Mouse (Mus musculus) adrenal gland, adult 18-20 months (tissue): ENCODE results near the gene Anxa9. TPM values are rescaled to one million over a fixed set of nuclear protein-coding genes. Genes with fewer than 3 reads are reported as not detected.

Experiments
- DNase-seq, 2 experiments: peaks; one replicate each; pipeline ENCODE4 v3.0.0; 2021 to 2022; ENCODE audit warnings: low spot score in 2 of 2
- total RNA-seq, 2 experiments: library from RNA; stranded (reverse); gene quantifications; 1 replicate in 1 of 2; 2 replicates in 1 of 2; pipeline ENCODE4 v1.2.3; 2021

The Anxa9 gene
- total RNA-seq, 2 experiments from 2014 or later = 1.4 to 1.7 TPM

DNA sequence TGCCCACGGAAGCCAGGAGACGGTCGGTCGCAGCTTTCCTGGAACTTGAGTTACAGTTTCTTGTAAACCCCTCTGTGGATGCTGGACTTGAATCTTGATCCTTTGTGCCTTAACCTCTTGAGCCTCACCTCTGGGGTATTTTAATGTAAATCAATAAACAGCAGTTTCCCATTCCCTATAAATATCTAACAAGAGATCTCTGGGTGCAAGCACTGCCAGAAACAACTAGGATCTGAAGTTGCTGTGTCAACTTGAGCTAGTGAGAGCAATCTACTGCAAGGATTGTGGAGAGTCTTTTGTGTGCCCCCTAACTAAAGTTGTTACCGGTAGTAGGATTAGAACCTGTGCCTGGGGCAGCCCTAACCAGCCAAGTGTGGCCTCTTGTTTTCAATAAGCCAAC, 21.6 kb downstream of the Anxa9 start:
- no peak for DNase-seq

GRCm38 (mm10) chr3:95284501-95285281, 22.3 kb downstream of the Anxa9 start:
- peak; percentile 38 to 46 for DNase-seq

DNA sequence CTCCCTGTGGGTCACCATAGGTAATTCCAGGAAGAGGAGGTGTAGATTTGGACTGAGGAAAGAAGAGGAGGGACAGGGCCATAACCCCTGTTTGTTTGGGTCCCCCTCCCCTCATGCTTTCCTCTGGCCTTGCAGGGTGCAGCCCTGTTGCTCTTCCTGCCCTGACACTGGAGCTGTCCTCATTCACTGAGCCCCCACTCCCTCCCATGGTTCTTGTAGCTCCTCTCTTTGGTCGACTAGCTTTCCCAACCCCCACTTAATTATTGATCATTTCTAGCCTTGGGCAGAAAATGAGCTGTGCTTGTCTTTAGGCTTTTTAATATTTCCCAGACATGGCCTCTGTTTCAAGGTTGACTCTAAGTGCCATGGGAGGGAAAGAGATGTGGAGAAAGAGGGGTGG, 22.9 kb downstream of the Anxa9 start:
- no peak for DNase-seq

- no peak for DNase-seq
Observed at GRCm38 (mm10) chr3:95283589-95283941, 23.4 kb downstream of the Anxa9 start.

DNA sequence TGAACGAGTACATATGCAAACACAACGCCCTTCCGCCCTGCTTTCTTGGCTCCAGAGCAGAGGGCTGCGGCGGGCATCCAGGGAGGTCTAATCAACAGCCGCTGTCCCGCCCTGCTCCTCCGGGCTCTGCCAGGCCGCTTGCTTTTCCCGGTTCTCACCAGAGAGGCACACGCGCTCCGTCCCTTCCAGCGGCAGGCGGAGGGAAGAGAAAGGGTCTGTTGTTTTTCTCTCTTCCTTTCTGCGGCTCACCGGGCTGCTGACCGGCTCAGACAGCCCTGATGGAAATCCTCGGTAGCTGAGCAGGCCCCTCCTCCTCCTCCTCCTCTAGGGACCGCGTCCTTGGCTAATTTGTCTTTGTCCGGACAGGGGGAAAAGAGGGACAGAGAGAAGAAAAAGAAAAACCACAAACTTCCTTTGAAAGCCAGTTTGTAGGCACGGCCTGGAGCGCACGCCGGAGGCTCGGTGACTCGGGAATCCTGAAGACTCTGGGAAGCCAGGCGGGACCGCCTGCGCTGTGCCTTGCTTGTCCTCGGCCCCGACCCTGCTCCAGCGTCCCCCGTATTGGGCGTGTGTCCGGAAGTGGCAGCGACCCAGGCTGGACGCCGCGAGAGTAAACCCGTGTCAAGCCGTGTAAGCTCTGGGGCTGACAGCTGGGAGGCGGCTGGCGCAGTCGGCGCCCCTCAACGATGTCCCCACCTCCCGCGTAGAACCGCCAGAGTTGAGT, 23.9 kb downstream of the Anxa9 start:
- peak; percentile 73 to 74 for DNase-seq

- DNase-seq = peak; percentile 40 to 57
Observed at GRCm38 (mm10) chr3:95282381-95282864, 24.6 kb downstream of the Anxa9 start.

DNA sequence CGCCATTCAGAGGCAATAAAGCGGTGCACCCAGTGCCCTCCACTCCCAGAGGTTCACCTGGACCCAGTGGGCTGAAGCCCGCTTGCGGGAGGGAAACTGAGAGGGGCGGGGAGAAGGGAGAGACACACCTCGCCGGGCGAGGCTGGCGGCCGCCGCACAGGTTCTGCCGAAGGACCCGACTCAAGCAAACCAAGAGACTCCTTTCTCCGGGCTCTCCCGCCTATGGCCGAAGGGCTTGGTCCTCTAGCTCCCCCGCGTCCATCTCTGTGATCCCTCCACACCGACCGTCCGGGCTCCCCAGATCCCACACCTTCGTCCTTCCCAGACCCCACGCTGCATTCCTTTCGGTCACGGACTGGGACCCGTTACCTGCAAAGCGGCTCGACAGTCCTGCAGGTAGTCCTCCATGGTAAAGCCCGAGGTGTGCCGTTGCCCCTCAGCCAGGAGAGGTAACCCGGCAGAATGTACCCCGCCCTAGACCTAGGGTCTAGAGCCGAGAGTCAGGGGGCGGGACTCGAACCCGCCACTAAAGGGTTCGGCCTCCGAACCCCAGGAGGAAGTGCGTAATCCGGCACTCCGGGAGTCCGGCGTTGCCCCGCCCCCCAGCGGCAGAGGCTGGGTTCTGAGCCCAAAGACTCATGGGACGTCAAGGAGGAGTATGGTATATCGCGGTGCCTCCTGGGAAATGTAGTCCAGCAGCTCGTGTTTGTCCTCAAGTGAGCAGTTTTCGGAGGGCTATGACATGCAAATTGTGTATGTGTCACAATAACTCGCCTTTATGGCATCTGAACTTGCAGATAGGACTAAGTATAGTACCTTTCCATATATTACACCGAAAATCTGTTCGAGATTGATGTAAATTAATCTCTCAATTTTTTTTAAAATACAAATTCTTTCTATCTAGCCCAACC, 25.5 kb downstream of the Anxa9 start, which contains the start of the genes Mindy1 and Prune1:
TSS of gene Mindy1 (plus strand) at position 130 of the 911 bp plus-strand sequence.
TSS of gene Prune1 (minus strand) at position 861 of the 911 bp plus-strand sequence.
- DNase-seq = peak; percentile 96 to 97

DNA sequence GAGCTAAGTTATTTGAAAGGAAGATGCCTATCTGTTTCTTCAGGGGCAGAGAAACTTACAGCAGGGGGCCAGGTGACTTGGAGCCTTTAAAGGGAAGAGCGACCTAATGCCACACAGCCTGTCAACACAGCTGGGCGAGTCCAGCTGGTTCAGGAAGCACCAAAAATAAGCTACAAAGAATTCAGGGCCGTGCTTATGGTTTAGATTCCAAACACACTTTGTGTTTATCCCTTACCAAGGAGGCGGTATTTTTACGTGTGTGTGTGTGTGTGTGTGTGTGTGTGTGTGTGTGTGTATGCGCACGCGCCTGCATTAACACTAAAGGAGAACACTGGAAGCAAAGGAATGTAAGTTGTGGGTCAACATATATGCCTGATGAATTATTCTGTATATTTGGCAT, 26.2 kb downstream of the Anxa9 start:
- no peak for DNase-seq

GRCm38 (mm10) chr3:95277149-95277551, 29.8 kb downstream of the Anxa9 start:
- DNase-seq = no peak

GRCm38 (mm10) chr3:95276428-95276934, 30.5 kb downstream of the Anxa9 start:
- DNase-seq = no peak

DNA sequence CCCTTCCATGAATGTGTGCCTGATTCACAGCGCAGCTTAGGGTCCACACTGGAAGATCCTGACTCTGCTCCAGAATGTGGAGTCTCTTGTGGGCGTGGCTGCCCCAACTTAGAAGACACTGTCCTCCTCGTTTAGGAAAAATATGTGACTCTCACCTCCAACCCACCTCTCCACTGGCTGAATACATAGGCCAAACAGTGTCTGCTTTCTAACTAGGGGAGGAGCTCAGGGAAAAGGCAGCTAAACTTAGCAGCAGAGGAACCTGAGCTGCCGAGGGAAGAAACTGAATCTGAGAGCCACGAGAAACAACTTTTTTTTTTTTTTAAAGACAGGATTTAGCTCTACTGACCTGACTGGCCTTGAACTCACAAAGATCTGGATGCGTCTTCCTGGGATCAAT, 31.8 kb downstream of the Anxa9 start:
- DNase-seq = no peak

- no peak for DNase-seq
Observed at GRCm38 (mm10) chr3:95274453-95274852, 32.5 kb downstream of the Anxa9 start.

GRCm38 (mm10) chr3:95273471-95273870, 33.5 kb downstream of the Anxa9 start:
- DNase-seq = no peak

DNA sequence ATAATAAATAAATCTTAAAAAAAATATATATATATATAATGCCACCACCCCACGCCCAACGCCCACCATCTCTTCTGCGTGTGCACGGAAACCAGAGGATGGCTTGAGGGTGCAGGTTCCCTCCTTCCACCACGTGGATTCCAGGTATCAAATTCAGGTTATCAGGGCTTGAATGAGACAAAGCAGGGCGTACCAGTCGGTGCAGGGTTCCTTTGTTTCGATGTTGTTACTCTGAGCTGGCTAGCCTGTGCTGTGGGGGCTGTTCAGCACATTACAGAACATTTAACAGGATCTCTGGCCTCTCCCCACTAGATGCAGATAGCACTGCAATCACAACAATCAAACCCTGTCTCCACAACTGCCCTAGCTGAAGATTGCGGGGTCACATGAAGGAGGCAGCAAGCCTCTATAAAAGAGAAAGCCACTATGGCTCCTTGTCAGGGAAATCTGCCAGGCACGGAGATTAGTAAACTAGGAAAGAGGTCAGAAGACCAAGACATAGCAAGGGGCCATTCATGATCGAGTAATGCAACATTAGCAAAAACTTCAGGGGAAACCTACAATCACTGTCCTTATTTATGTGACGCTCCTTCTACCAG, 36.1 kb downstream of the Anxa9 start:
- no peak for DNase-seq

DNA sequence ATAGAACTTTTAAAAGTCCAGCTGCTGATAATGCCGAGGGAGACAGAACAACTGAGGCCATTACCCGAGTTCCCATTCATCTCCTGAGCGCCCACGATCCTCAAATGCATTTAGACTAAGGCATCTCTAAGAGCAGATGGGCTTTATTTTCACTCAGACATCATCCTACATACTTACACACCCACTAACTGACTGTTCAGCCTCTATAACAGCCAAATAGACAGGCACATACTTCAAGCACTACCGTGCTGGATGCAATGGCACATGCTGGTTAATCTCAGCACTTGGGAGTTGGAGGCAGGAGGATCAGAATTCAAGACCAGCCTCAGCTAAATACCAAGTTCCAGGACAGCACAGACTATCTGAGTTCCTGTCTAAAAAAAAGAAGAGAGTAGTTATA, 37.2 kb downstream of the Anxa9 start:
- no peak for DNase-seq

- peak in 1 of 2 experiments; percentile 32 for DNase-seq
Observed at GRCm38 (mm10) chr3:95267855-95268254, 39.1 kb downstream of the Anxa9 start.

DNA sequence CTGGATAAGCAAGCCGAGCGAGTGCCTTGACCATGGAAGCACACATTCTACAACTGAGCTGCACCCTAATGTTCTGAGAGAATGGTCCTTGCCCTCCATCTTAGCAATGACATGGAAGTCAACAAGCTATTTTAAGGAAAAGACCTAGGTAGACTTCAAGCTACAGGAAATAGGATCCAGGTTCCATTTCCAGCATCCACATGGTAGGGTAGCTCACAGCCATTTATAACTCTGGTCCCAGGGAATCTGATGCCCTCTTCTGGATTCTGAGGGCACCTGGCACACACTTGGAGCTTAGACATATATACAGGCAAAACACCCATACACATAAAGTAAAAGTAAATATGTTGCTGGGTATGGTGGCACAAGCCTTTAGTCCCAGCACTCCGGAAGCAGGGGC, 40.9 kb downstream of the Anxa9 start:
- DNase-seq = no peak

DNA sequence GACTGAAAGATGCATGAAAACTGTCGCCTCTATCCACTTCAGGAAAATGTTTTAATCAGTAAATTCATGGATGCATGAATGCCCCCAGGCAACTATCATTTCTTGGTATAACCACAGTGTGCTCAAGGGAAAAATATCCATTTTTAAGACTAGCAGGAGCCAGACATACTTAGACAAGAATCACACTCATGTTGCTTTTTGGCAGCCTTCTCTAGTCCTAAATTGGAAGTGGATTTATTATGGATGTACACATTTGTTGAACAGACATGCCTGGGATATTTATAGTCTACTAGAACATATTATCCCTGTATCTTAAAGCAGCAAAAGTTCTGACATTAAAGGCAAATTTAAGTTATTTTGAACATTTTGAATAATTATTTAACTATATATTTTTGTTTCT, 42.3 kb downstream of the Anxa9 start:
- DNase-seq = no peak

- peak; percentile 61 to 75 for DNase-seq
Observed at GRCm38 (mm10) chr3:95263089-95263739, 43.8 kb downstream of the Anxa9 start.

DNA sequence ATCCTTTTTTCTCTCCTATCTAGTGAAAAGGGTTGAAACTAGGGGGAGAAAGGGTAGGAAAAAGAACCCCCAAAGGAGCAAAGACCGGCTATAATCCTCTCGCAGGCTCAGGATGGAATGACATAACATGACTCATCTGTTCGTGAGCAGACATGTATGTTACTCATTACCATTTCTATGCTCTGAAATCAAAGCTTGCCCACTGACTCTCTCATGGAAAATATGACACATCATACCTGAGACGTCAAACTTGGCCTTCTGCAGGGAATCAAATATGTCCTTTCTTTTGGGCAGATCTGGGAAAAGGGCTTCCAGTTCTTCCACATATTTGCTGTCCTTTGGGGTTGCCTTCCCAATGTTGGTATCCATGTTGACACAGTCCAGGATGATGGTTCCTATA, 45.0 kb downstream of the Anxa9 start:
- DNase-seq = no peak
